Mouse (Mus musculus) thymus, postnatal 25 days (tissue): Measurements from ENCODE around the gene Il1r2.

Experiments used
- DNase-seq: peaks from one replicate; pipeline ENCODE4 v3.0.0; 2022

The Il1r2 gene

DNA sequence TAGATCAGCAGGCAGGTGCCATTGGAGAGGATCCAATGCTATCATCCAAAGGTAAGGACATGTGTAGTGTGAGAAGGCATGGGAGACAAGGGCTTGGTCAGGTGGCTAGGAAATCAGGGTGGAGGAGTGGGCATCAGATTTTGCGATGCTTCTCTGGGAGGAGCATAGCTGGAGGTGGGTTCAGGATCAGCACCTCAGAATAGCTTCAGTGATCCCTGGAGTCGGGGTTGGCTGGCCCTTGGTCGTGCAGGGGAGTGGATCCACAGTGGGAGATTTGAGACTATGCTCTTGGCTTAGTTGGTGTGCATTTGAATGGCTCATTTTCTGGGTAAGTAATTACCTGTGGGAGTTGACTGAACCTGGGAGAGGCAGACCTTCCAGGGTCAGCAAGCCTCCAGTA is 59.7 kb downstream of the Il1r2 start:
- no peak for DNase-seq

DNA sequence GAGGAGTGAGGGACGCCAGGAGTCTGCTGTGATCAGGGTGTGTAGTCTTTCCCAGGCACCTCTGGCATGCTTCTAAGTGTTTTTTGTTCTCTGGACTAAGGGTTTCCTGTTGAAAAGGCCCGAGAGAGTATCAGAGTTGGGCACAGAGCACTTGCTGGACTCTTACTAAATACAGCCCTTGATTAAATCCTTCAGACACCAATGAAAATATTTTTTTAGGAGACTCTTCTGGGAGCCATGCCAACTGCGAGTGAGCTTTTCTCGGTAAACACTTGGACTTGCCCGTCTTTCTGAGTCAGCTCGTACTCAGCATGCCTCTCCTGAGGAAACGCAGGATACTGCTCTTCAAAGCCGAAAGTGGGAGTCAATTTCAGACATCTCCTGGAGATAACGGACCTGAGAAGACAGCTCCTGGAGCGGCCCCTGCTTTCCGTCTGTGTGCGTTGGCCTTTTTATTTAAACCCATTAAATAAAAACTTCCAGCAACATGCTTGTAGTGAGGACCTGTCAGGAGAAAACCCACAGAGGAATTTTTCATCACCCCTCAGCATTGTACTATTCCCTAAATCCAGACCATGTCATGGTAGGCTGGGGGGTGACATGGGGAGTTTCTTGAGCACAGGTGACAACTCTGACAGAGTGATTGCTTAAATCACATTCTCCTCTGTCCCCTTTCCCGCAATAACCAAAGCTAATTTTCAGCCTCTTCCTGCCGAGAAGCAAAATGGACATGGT is 66.1 kb downstream of the Il1r2 start:
- DNase-seq: no peak

DNA sequence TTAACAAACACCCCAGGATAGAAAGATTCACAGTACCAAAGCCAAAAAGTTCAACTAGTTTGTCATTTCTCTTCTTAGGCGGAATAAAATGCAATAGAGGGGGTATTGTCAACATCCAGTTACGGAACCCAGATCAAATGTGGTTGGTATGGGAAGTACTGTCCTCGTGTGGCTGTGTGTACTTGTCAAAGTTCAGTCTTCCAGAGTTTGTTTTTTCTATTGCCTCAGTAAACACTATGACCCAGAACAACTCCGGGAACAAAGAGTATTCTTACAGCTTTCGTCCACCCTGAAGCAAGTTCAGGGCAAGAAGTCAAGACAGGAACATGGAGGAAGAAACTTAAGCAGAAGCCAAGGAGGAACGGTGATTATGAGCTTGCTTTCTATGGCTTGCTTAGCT is 82.2 kb downstream of the Il1r2 start:
- no peak for DNase-seq

DNA sequence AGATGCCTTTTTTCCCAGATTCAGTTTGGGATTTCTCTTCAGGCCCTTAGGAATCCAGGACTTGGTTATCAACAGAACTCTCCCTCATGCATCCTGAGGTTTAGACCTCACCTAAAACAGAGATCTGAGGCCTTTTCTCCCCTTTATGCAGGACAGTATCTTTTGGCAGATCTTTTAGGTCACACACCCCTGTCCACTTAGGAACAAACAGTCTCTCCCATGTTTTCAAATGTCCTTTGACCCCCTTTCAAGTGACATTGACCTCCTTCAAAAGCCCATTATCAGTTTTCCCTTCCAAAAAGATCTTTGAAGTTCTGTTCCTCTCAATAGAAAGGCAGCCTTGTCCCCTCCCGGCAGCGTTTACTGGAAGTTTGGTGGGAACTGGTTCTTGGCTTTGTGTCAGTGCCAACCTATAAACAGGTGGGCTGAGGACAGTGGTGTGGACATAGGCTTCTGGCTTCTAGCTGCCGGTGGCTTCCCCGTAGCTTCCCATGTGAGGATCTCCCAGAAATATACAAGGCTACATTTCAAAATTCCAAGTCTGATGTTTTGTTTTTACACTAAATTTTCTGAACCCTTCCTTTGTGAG is 89.5 kb downstream of the Il1r2 start:
- DNase-seq: no peak

DNA sequence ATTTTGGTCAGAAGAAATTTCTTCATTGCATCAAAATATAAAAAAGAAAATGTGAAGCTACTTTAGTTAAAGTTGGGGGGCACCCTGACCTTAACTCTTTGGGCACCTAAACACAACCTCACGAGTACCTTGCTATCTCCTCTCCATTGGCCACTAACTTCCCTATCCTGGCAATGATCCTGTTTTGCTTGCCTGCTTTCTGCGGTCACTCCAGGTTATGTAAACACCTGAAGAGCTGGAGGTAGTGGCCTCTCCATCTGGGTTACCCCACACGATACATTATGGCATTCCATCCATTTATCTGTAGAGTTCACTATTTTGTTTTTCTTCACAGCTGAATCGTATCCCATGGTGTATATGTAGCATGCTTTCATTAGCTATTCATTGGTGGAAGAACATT is 90.5 kb downstream of the Il1r2 start:
- DNase-seq: no peak

GRCm38 (mm10) chr1:40167585-40167984 is 93.7 kb downstream of the Il1r2 start:
- no peak for DNase-seq

DNA sequence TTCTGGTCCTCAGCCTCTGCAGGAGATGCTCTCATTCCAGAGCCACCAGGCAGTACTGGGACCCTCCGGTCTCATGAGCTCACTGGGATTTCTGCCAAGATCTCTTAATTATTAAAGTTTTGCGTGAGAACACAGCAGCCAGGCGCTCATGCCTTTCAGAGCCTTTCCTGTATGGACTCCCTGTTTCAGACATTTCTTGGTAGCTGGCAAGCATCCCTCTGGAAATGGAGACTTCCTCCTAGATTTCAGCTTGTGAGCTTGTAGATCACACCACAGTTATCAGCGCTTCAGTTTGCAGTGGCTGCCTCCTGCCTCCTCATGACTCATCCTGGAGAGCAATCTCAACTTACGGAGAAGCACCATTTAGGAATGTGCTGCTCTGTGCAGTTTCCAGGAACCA is 98.0 kb downstream of the Il1r2 start:
- no peak for DNase-seq

GRCm38 (mm10) chr1:40174146-40174545 is 100.3 kb downstream of the Il1r2 start:
- no peak for DNase-seq
